Mouse (Mus musculus): Measurements from ENCODE around the gene Enthd1. TPM values are rescaled to one million over a fixed set of nuclear protein-coding genes. Genes with fewer than 3 reads are reported as not detected.

Gene Enthd1
- polyA plus RNA-seq, 1 experiment from 2014 or later = not detected

DNA sequence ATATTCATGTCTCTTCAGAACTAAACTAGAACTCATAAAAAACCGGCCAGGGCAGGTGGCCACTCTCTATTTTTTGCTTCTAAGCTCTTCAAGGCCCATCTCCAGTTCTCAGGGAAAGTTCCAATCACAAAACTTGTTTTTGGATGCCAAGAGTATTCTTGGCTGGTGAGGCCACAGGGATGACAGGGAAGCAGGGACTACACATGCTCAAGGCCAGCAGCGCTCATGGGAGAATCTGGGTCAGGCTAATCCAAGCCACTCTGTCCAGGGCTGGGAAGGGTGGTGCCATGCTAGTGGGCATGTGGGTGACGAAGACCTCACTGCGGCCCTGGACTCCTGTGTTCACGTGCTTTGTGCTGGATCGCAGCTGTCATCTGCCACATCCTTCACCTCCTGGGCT, 110.5 kb downstream of the Enthd1 start:
- H3K4me2 ChIP-seq (replicated peaks) = no peak overlapping the region
- WGBS = 77% methylated on average over 6 of the region's 6 CpGs
- H3K9ac ChIP-seq (replicated peaks) = no peak overlapping the region
- no peaks in the 10 kb centered on the region for H3K27me3 ChIP-seq
- no peak overlapping the region for H3K4me3 ChIP-seq
- ATAC-seq (replicated peaks) = no peak
- H3K36me3 ChIP-seq = no peaks in the 10 kb centered on the region
- H3K4me1 ChIP-seq = peaks cover 2% of the 10 kb centered on the region
- no peaks in the 10 kb centered on the region for H3K9me3 ChIP-seq
- H3K27ac ChIP-seq (replicated peaks) = no peak overlapping the region

DNA sequence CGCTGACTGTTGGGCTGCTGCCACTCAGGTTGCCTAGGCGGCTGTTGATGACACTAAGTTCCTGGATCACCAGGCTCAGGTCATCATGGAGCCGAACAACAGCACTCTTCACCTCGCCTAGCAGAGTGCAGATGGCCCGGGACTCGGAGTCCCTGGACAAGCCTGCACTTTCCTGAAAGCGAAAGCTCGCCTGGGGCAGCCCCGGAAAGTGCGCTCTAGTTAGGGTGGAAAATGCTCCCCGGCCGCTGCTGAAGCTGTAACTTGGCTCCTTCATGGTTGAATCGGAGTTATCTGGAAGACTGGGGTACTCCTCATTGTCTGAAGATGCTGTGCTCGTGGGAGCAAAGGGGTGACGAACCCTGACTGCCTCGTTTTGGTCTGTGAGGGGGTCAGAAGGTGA, 112.5 kb downstream of the Enthd1 start:
- H3K9me3 ChIP-seq = no peaks in the 10 kb centered on the region
- no peaks in the 10 kb centered on the region for H3K36me3 ChIP-seq
- H3K4me3 ChIP-seq = no peak overlapping the region
- H3K27me3 ChIP-seq = no peaks in the 10 kb centered on the region
- H3K4me1 ChIP-seq = no peaks in the 10 kb centered on the region; the same call in 1 of the 2 replicates
- ATAC-seq (replicated peaks) = no peak
- WGBS = 51% methylated on average over 16 of the region's 16 CpGs
- no peak overlapping the region for H3K4me2 ChIP-seq (replicated peaks)
- H3K9ac ChIP-seq (replicated peaks) = no peak overlapping the region
- H3K27ac ChIP-seq (replicated peaks) = no peak overlapping the region

DNA sequence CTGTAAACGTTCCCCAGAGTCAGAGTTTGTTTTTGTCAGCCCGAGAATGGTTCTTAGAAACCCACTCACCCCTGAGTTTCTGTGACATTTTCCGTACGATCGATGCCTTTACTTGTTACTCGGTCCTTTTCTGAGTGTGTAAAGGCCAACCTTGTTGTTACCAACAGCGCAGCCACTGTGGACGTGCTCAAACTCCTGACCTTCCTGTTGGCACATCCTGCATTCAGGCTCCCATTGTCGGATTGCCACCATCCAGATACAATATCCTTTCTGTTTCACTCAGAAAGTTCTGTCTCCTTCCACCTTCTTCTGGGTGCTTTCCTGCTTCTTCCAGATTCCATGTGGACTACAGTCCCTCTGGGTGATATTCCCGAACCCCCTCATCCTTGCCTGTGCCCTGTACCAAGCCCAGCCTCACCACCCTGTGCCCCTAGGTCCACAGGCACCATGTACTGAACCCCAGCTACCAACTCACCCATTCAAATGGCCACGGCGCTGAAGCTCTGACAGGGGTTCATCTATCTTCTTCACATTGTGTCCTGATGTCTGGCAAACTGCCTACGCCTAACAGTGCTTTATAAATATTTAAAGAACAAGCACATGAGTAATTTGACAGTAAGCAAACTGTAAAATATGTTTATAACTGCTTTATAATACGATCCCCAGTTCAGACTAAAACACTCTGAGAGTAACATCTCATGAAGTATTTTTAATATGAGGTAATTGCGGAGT, 118.8 kb downstream of the Enthd1 start:
- H3K36me3 ChIP-seq = no peaks in the 10 kb centered on the region
- no peak overlapping the region for H3K27ac ChIP-seq (replicated peaks)
- H3K4me3 ChIP-seq = no peak overlapping the region
- no peaks in the 10 kb centered on the region for H3K4me1 ChIP-seq
- ATAC-seq (replicated peaks) = no peak
- no peaks in the 10 kb centered on the region for H3K27me3 ChIP-seq
- WGBS = 85% methylated on average over 15 of the region's 15 CpGs
- H3K9ac ChIP-seq (replicated peaks) = no peak overlapping the region
- no peak overlapping the region for H3K4me2 ChIP-seq (replicated peaks)
- H3K9me3 ChIP-seq = no peaks in the 10 kb centered on the region

DNA sequence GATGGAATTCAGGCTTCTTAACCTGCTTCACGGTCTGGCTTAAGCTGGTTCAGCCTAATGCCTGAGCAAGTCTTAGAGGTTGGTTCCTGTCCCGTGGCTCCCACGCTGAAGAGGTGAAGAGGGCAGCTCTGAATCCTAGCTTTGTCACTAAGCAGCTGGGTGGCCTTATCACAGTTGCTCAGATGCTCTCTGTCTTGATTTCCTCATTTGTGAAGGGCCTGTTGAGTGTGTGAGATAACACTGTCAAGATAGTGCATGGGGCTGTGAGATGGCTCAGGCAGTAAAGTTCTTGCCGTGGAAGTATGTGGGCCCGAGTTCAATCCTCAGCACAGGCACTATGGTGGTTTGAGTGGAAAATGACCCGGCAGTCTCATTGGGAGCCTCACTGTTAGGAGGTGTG, 124.8 kb downstream of the Enthd1 start:
- WGBS = 90% methylated on average over 6 of the region's 6 CpGs
- H3K9me3 ChIP-seq = no peaks in the 10 kb centered on the region
- no peaks in the 10 kb centered on the region for H3K36me3 ChIP-seq
- no peak overlapping the region for H3K27ac ChIP-seq (replicated peaks)
- no peak overlapping the region for H3K4me3 ChIP-seq
- ATAC-seq (replicated peaks) = no peak
- H3K9ac ChIP-seq (replicated peaks) = no peak overlapping the region
- H3K4me2 ChIP-seq (replicated peaks) = no peak overlapping the region
- peaks cover 17% of the 10 kb centered on the region for H3K4me1 ChIP-seq
- H3K27me3 ChIP-seq = no peaks in the 10 kb centered on the region

GRCm38 (mm10) chr15:80438423-80438822, 126.5 kb downstream of the Enthd1 start:
- peak; percentile 60; the same call in 1 of the 2 replicates for ATAC-seq (replicated peaks)
- Histone ChIP-seq H3K27ac (replicated peaks) (peak overlapping the region; percentile 42; the same call in 1 of the 2 replicates), H3K27me3 (no peaks in the 10 kb centered on the region), H3K9me3 (no peaks in the 10 kb centered on the region), H3K4me1 (peaks cover 17% of the 10 kb centered on the region), H3K4me3 (no peak overlapping the region), H3K9ac (replicated peaks) (no peak overlapping the region), H3K36me3 (no peaks in the 10 kb centered on the region), H3K4me2 (replicated peaks) (no peak overlapping the region)
- WGBS = 19% methylated on average over 9 of the region's 9 CpGs

GRCm38 (mm10) chr15:80437996-80438395, 127.0 kb downstream of the Enthd1 start:
- Histone ChIP-seq H3K9ac (replicated peaks) (no peak overlapping the region), H3K4me3 (no peak overlapping the region), H3K36me3 (no peaks in the 10 kb centered on the region), H3K27me3 (no peaks in the 10 kb centered on the region), H3K4me1 (peaks cover 17% of the 10 kb centered on the region), H3K4me2 (replicated peaks) (no peak overlapping the region), H3K27ac (replicated peaks) (peak overlapping the region; percentile 42; the same call in 1 of the 2 replicates), H3K9me3 (no peaks in the 10 kb centered on the region)
- no peak for ATAC-seq (replicated peaks)
- WGBS = 15% methylated on average over 8 of the region's 9 CpGs

- Histone ChIP-seq H3K4me2 (replicated peaks) (no peak overlapping the region), H3K4me3 (no peak overlapping the region), H3K36me3 (no peaks in the 10 kb centered on the region), H3K4me1 (peaks cover 17% of the 10 kb centered on the region), H3K27me3 (no peaks in the 10 kb centered on the region), H3K27ac (replicated peaks) (no peak overlapping the region), H3K9me3 (no peaks in the 10 kb centered on the region), H3K9ac (replicated peaks) (no peak overlapping the region)
- no peak for ATAC-seq (replicated peaks)
- WGBS = 89% methylated on average over 5 of the region's 5 CpGs
These were observed 128.0 kb downstream of the Enthd1 start for GRCm38 (mm10) chr15:80436961-80437360.

- no peak for ATAC-seq (replicated peaks)
- Histone ChIP-seq H3K27ac (replicated peaks) (no peak overlapping the region), H3K4me2 (replicated peaks) (no peak overlapping the region), H3K9me3 (no peaks in the 10 kb centered on the region), H3K27me3 (no peaks in the 10 kb centered on the region), H3K36me3 (no peaks in the 10 kb centered on the region), H3K9ac (replicated peaks) (no peak overlapping the region), H3K4me3 (no peak overlapping the region), H3K4me1 (no peaks in the 10 kb centered on the region)
- 63% methylated on average over 11 of the region's 11 CpGs for WGBS
These were observed 134.6 kb downstream of the Enthd1 start for GRCm38 (mm10) chr15:80430324-80430723.

DNA sequence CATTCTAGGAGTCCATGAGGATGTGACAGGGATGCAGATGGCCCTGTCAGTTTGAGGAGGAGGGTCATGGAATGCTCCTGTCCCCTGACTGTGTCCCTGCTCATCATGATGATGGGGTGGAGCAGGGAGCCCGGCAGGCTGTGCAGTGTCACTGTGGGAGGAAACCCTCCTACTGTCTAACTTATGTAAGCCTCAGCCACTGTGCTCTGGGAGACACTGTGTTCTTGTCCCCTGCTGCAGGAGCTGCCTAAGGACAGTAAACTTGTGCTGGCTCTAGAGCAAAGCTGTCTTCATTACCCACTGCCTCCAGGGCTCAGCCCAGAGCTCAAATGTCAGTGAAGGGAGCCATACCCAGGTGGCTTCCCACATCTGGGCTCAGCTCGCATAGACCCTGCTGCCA, 146.8 kb downstream of the Enthd1 start:
- WGBS = 73% methylated on average over 2 of the region's 2 CpGs
- Histone ChIP-seq H3K4me2 (replicated peaks) (no peak overlapping the region), H3K9me3 (no peaks in the 10 kb centered on the region), H3K27me3 (no peaks in the 10 kb centered on the region), H3K9ac (replicated peaks) (no peak overlapping the region), H3K27ac (replicated peaks) (no peak overlapping the region), H3K4me3 (no peak overlapping the region), H3K36me3 (no peaks in the 10 kb centered on the region), H3K4me1 (0 out of 2 replicates have a peak, but pooled peaks cover 4% of the 10 kb centered on the region)
- no peak for ATAC-seq (replicated peaks)

- Histone ChIP-seq H3K27me3 (no peaks in the 10 kb centered on the region), H3K4me3 (no peak overlapping the region)
These were observed 147.9 kb downstream of the Enthd1 start for GRCm38 (mm10) chr15:80417066-80417465.

GRCm38 (mm10) chr15:80415132-80415531, 149.8 kb downstream of the Enthd1 start:
- no peak overlapping the region for H3K4me3 ChIP-seq
- H3K36me3 ChIP-seq = no peaks in the 10 kb centered on the region
- H3K4me1 ChIP-seq = 0 out of 2 replicates have a peak, but pooled peaks cover 4% of the 10 kb centered on the region
- H3K9ac ChIP-seq (replicated peaks) = no peak overlapping the region
- WGBS = 83% methylated on average over 4 of the region's 4 CpGs
- H3K9me3 ChIP-seq = no peaks in the 10 kb centered on the region
- no peak overlapping the region for H3K27ac ChIP-seq (replicated peaks)
- no peaks in the 10 kb centered on the region for H3K27me3 ChIP-seq
- no peak for ATAC-seq (replicated peaks)
- H3K4me2 ChIP-seq (replicated peaks) = no peak overlapping the region

More at GRCm38 (mm10) chr15:80417066-80417465, 147.9 kb downstream of the Enthd1 start:
- Histone ChIP-seq H3K9me3 (no peaks in the 10 kb centered on the region), H3K4me1 (0 out of 2 replicates have a peak, but pooled peaks cover 4% of the 10 kb centered on the region), H3K9ac (replicated peaks) (no peak overlapping the region), H3K4me2 (replicated peaks) (no peak overlapping the region), H3K27ac (replicated peaks) (no peak overlapping the region), H3K36me3 (no peaks in the 10 kb centered on the region)
- no peak for ATAC-seq (replicated peaks)
- WGBS = 72% methylated on average over 8 of the region's 9 CpGs

GRCm38 (mm10) chr15:80413988-80414721, 150.8 kb downstream of the Enthd1 start:
- H3K27ac ChIP-seq (replicated peaks) = no peak overlapping the region
- no peak for ATAC-seq (replicated peaks)
- 0 out of 2 replicates have a peak, but pooled peaks cover 4% of the 10 kb centered on the region for H3K4me1 ChIP-seq
- H3K9ac ChIP-seq (replicated peaks) = no peak overlapping the region
- H3K27me3 ChIP-seq = no peaks in the 10 kb centered on the region
- no peaks in the 10 kb centered on the region for H3K9me3 ChIP-seq
- H3K36me3 ChIP-seq = no peaks in the 10 kb centered on the region
- H3K4me2 ChIP-seq (replicated peaks) = no peak overlapping the region
- H3K4me3 ChIP-seq = no peak overlapping the region
- 83% methylated on average over 17 of the region's 17 CpGs for WGBS
